Mouse (Mus musculus) midbrain, embryonic 10.5 days (tissue): ENCODE measurements around the gene Arpc5. TPM values are rescaled to one million over a fixed set of nuclear protein-coding genes. Genes with fewer than 3 reads are reported as not detected.

Experiments used
- DNase-seq: peaks from one replicate; pipeline ENCODE4 v3.0.0-alpha.2; 2017; ENCODE audit warnings: low spot score
- H3K27ac ChIP-seq: fragments of 300-500 bp; sonication (generic); replicated peaks from 2 replicates; pipeline ENCODE4 v1.5.1; 2016; ENCODE audit warnings: mild to moderate bottlenecking
- H3K27me3 ChIP-seq: fragments of 300-500 bp; sonication (generic); 2 replicates; pipeline ENCODE4 v1.6.1; 2016; ENCODE audit warnings: low read depth, mild to moderate bottlenecking; ENCODE audit not compliant: poor library complexity, severe bottlenecking
- H3K36me3 ChIP-seq: fragments of 300-500 bp; sonication (generic); 2 replicates; pipeline ENCODE4 v1.6.1; 2016; ENCODE audit warnings: mild to moderate bottlenecking, moderate library complexity
- H3K4me1 ChIP-seq: fragments of 300-500 bp; sonication (generic); 2 replicates; pipeline ENCODE4 v1.6.1; 2016
- H3K4me3 ChIP-seq: fragments of 300-500 bp; sonication (generic); 2 replicates; pipeline ENCODE4 v1.5.1; 2016; ENCODE audit warnings: mild to moderate bottlenecking, moderate library complexity
- H3K9me3 ChIP-seq: fragments of 300-500 bp; sonication (generic); replicated peaks from 2 replicates; pipeline ENCODE4 v1.6.1; 2016; ENCODE audit warnings: mild to moderate bottlenecking
- WGBS: fragments of 180-500 bp; shearing (Covaris S2); methylation state at CpG from one replicate; pipeline ENCODE4 v1.1.7; 2016; 5-methylcytosine and 5-hydroxymethylcytosine counted together
- polyA plus RNA-seq: library from polyadenylated mRNA; unstranded; fragments of >200 nt; fragmentation: Nextera tagmentation; extraction: Ambion mirVana; gene quantifications from 2 replicates; pipeline ENCODE4 v1.2.1, GENCODE M21; 2016

The Arpc5 gene
- polyA plus RNA-seq, 1 experiment from 2014 or later: 207 TPM

DNA sequence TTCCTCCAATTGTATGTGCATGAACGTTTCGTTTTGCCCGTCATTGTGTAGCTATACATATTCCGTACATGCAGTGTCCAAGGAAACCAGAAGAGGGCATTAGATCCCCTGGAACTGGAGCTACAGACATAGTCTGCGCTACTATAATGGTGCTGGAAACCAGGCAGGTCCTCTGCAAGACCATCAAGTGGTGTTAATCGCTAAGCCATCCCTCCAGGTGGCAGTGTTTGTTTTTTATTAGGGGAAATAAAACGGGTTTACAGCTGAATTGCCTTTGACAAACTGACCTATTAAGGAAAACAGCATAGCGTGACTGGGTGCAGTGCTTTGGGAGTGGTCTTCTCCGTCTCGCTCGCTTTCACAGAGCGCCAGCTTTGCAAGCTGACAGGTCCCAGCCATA is 23.9 kb downstream of the Arpc5 start:
- no peaks in the 10 kb centered on the region for H3K36me3 ChIP-seq
- no peaks in the 10 kb centered on the region for H3K27me3 ChIP-seq
- no peak overlapping the region for H3K4me3 ChIP-seq
- H3K9me3 ChIP-seq: no peaks in the 10 kb centered on the region
- H3K4me1 ChIP-seq: peaks cover 51% of the 10 kb centered on the region
- DNase-seq: peak; percentile 32
- H3K27ac ChIP-seq: no peak overlapping the region
- WGBS: 36% methylated on average over 12 of the region's 12 CpGs

DNA sequence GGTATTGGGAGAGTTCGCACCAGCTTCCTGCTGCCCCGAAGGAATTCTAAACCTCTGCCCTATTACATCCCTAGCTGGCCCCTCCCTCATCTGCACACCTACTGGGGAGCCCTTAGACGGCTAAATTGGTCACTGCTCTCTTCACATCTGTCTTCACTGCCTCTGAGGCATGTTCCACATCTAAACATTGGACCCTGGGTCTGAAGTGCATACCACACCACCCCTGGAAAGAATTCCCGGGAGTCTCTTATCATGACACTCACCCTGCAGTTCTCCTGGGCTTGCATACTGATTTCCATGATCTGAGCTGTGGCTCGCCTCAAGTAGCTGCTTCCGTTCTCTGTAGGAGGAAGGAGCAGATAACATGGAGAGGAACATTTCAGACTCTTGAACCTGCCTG is 24.5 kb downstream of the Arpc5 start:
- WGBS: 27% methylated on average over 6 of the region's 6 CpGs
- no peak overlapping the region for H3K4me3 ChIP-seq
- H3K9me3 ChIP-seq: no peaks in the 10 kb centered on the region
- no peak for DNase-seq
- H3K27ac ChIP-seq: peak overlapping the region; percentile 14; the same call in 1 of the 2 replicates
- no peaks in the 10 kb centered on the region for H3K36me3 ChIP-seq
- peaks cover 51% of the 10 kb centered on the region for H3K4me1 ChIP-seq
- H3K27me3 ChIP-seq: no peaks in the 10 kb centered on the region

DNA sequence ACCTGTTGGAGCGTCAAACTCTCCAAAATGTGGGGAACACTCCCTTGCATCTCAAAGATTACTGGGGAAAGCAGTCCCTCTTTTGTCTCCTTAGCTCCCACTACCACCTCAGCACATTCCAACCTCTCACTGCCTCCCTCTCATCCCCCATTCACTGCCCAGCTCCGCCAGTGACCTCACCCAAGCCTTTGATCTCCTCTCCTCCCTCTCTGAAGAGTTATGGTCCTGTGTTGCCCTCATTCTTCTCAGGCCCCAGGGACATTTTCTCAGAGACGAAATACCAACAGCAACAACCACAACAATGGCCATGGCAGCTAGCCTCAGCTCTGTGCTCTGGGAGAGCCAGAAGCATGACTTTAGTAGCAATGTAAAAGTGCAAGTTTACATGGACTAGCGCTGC is 24.9 kb downstream of the Arpc5 start:
- 30% methylated on average over 4 of the region's 4 CpGs for WGBS
- no peaks in the 10 kb centered on the region for H3K36me3 ChIP-seq
- no peak overlapping the region for H3K27ac ChIP-seq
- no peaks in the 10 kb centered on the region for H3K9me3 ChIP-seq
- H3K27me3 ChIP-seq: no peaks in the 10 kb centered on the region
- H3K4me3 ChIP-seq: no peak overlapping the region
- H3K4me1 ChIP-seq: peaks cover 51% of the 10 kb centered on the region
- DNase-seq: no peak

DNA sequence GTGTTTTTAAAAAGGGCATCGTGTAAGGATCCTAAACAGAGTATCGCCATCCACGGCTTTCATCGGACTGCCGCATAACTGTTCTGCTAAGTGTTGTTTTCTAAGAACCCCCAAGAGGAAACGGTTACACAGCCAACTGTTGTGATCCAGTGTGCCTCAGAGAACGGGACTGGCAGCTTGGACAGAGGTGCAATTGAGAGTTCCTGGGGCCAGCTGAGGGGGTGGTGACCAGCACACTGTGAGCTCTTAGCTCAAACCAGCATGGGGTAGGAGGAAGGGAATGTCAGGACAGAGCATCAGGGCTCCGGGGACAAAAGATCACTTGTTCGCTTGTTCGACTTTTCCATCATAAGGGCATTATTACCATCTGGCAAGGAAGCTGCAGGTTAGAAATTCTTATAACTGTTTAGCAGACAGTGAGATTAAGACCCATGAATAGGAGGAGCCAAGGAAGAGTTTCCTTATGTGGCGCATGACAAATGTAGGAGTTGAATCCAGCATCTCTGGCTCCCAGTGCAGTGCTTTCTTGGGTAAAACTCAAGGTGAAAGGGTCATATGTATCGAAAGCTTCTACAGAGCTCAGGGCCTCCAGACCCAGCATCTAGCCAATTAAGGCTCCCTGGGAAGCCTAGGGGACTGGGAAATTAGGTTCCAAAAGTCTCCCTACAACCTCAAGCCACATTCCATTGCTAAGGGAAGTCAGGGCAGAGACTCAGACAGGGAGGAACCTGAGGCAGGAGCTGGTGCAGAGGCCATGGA is 26.6 kb downstream of the Arpc5 start:
- DNase-seq: no peak
- Histone ChIP-seq H3K27me3 (no peaks in the 10 kb centered on the region), H3K27ac (peak overlapping the region; percentile 64), H3K4me3 (no peak overlapping the region), H3K36me3 (no peaks in the 10 kb centered on the region), H3K4me1 (peaks cover 43% of the 10 kb centered on the region), H3K9me3 (no peaks in the 10 kb centered on the region)
- 25% methylated on average over 12 of the region's 12 CpGs for WGBS

DNA sequence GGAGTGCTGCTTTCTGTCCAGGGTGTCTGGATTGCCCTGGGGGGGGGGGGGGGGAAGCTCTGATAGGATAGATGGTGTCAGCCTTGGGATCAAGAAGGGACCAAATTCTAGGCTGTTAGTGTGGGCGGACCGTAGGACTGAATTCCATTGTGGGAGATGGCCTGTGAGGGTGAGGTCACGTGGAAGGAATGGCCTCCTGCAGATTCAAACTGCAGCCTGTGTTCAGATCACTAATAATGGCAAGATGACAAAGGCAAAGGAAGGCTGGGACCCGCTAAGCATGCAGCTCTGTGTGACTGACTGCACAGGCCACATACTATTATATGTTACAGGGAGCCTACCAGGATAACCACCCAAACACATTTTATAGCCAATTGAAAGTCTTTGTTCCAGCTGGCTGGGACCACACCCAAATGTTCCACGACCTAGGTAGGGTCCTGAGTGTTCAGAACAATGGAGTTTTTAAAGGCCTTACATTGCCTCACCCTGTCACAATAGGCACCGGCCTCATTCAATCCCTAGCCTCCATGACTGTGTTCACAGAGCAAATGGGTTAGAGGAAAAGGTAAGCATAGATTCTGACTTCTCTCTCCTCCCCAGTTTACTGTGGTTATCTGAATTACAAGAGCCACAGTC is 27.3 kb downstream of the Arpc5 start:
- peak overlapping the region; percentile 64 for H3K27ac ChIP-seq
- H3K36me3 ChIP-seq: no peaks in the 10 kb centered on the region
- WGBS: 23% methylated on average over 6 of the region's 6 CpGs
- H3K27me3 ChIP-seq: no peaks in the 10 kb centered on the region
- peak; percentile 45 for DNase-seq
- no peak overlapping the region for H3K4me3 ChIP-seq
- H3K9me3 ChIP-seq: no peaks in the 10 kb centered on the region
- H3K4me1 ChIP-seq: peaks cover 36% of the 10 kb centered on the region

DNA sequence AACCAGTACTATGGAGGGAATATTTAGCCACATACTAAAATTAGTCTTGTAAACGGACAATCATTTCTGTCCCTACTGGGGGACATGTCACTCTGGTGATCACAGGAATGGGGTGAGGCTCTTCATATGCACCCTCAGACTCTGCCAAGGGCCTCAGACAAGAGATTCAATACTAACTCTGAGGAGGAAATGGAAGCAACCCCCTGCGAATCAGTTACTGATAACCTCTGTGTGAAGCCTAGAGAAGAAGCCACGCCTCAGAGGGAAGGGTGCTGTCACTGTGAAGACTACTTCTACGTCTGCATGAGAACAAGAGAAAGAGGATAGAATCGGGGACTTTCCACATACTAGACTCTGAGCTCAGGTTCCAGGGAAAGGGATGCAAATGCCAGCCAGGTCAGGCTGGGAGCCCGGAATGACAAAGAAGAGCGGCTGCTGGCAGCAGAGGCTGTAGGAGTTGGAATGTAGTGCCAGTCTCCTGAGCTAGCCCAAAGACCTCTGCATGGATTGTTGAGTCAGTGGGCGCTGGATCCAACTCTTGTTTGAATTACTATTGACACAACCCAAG is 29.4 kb downstream of the Arpc5 start:
- Histone ChIP-seq H3K36me3 (no peaks in the 10 kb centered on the region), H3K4me1 (peaks cover 43% of the 10 kb centered on the region), H3K4me3 (no peak overlapping the region), H3K9me3 (no peaks in the 10 kb centered on the region), H3K27me3 (no peaks in the 10 kb centered on the region), H3K27ac (peak overlapping the region; percentile 19; the same call in 1 of the 2 replicates)
- DNase-seq: no peak
- 76% methylated on average over 8 of the region's 8 CpGs for WGBS

DNA sequence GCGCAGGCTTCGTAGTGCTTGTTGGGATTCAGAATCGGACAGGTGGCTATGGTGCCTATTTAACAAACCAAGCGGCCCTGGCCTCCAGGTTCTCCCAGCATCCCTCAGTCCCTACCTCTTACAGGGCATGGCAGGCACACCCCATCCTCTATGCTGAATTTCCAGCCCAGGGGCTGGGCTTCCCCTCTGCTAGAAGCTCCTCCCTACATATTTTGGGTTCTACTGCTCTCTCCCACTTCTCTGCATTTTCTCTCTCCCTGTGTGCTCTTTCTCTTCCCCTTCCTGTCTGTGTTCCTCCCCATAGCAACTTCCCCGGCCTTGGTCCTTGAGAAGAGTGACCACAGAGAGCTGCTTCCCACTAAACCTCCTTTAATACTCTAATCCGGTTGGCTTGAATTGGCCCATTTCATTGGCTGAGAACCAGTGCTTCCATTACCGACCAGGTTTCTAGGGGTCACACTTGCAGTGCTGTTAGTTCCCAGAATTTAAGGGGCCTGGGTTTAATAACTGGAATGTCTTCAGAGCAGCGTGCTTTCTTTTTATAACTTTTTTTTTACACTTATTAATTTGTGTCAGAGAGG is 30.4 kb downstream of the Arpc5 start:
- WGBS: 81% methylated on average over 8 of the region's 8 CpGs
- Histone ChIP-seq H3K4me1 (peaks cover 35% of the 10 kb centered on the region), H3K9me3 (no peaks in the 10 kb centered on the region), H3K36me3 (no peaks in the 10 kb centered on the region), H3K27ac (no peak overlapping the region), H3K4me3 (no peak overlapping the region), H3K27me3 (no peaks in the 10 kb centered on the region)
- no peak for DNase-seq

DNA sequence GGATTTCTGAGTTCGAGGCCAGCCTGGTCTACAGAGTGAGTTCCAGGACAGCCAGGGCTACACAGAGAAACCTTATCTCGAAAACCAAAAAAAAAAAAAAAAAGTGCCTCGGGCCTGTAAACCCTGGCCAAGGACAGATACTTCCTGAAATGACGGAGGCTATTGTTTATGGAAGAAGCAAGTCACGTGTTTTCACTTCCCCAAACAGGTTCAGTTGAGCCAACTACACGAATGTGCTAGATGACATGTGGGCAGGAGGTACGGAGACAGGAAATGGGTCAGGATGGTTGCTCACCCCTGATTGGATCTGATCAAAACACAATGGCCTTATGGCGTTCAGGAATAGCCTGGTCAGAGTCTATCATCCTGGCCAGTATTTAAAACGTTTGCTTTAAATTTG is 31.8 kb downstream of the Arpc5 start:
- no peaks in the 10 kb centered on the region for H3K9me3 ChIP-seq
- H3K27me3 ChIP-seq: no peaks in the 10 kb centered on the region
- no peak overlapping the region for H3K4me3 ChIP-seq
- peaks cover 24% of the 10 kb centered on the region for H3K4me1 ChIP-seq
- no peak overlapping the region for H3K27ac ChIP-seq
- DNase-seq: no peak
- no peaks in the 10 kb centered on the region for H3K36me3 ChIP-seq
- WGBS: 81% methylated on average over 9 of the region's 9 CpGs

DNA sequence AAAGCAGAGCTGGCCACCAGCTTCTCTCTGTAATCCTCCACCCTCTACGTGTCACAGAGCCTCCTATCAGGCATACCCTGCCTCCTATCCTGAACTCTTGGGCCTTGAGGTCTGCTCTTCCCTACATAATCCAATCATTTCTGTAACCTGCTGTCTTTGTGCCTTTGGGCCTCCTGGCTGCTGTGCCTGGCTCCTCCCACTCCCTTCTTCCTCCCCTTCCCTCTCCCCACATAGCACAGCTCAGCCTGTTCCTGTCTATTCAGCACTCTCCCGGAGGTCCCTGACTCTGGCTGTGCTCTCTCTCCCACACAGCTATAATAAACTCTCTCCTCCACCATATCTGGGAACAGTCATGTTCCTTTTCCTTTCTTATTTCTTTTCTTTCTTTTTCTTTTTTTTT is 33.6 kb downstream of the Arpc5 start, which contains the start of gene Ncf2:
TSS of gene Ncf2 (plus strand) at position 298 of the 400 bp plus-strand sequence.
- 9% methylated on average over 2 of the region's 2 CpGs for WGBS
- Histone ChIP-seq H3K4me3 (no peak within 1 kb of the TSS), H3K4me1 (peaks cover 14% of the 10 kb centered on the region; the same call in 1 of the 2 replicates), H3K27ac (no peak within 1 kb of the TSS), H3K36me3 (no peaks in the 10 kb centered on the region), H3K9me3 (no peaks in the 10 kb centered on the region), H3K27me3 (no peaks in the 10 kb centered on the region)
- no peak for DNase-seq

DNA sequence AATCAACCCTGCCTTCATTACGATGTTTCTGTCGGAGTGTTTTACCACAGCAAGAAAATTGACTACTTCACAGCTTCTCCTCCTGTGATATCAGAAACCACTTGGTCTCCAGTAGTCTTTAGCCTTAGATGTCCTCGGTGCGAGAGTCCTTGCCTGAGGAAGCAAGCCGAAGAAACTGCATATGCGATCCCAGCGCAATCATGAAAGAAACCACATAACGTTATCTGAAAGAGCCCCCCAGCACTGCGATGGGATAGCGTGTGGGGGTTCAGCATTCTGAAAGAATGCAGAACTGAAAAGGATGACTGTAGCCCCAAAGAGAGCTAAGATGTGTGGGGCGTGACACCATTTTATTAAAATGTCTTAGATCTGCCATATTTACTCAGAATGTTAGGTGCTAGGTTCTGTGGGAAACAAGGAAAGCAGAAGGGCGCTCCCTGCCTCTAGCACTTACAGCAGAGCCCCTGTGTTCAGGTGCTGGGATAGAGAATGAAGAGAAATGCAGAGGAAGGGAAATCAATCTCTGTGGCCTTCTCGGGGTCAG is 34.4 kb downstream of the Arpc5 start:
- Histone ChIP-seq H3K4me3 (no peak overlapping the region), H3K4me1 (peaks cover 14% of the 10 kb centered on the region; the same call in 1 of the 2 replicates), H3K27ac (no peak overlapping the region), H3K9me3 (no peaks in the 10 kb centered on the region), H3K36me3 (no peaks in the 10 kb centered on the region), H3K27me3 (no peaks in the 10 kb centered on the region)
- no peak for DNase-seq
- WGBS: 91% methylated on average over 13 of the region's 13 CpGs

DNA sequence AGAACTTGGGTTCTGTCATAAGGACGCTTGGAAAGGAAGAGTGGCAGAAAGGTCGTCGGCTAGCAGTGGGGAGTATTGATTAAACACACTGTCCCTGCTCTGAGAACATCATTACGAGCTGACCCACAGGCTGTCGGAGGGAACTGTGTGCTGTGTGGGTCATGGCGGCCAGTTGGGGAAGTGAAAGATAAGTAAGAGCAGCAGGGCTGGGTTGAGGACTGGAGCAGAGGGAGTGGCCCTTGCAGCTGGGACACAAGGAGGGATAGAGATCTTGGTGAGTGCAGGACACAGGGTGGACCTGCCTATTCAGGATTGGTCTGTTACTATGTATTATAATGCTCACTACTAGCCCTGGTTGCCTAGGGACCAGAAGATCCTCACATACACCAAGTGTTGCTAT is 38.6 kb downstream of the Arpc5 start:
- H3K4me3 ChIP-seq: no peak overlapping the region
- no peak overlapping the region for H3K27ac ChIP-seq
- 81% methylated on average over 6 of the region's 6 CpGs for WGBS
- no peaks in the 10 kb centered on the region for H3K9me3 ChIP-seq
- no peaks in the 10 kb centered on the region for H3K36me3 ChIP-seq
- H3K4me1 ChIP-seq: peaks cover 10% of the 10 kb centered on the region; the same call in 1 of the 2 replicates
- H3K27me3 ChIP-seq: no peaks in the 10 kb centered on the region
- DNase-seq: no peak

DNA sequence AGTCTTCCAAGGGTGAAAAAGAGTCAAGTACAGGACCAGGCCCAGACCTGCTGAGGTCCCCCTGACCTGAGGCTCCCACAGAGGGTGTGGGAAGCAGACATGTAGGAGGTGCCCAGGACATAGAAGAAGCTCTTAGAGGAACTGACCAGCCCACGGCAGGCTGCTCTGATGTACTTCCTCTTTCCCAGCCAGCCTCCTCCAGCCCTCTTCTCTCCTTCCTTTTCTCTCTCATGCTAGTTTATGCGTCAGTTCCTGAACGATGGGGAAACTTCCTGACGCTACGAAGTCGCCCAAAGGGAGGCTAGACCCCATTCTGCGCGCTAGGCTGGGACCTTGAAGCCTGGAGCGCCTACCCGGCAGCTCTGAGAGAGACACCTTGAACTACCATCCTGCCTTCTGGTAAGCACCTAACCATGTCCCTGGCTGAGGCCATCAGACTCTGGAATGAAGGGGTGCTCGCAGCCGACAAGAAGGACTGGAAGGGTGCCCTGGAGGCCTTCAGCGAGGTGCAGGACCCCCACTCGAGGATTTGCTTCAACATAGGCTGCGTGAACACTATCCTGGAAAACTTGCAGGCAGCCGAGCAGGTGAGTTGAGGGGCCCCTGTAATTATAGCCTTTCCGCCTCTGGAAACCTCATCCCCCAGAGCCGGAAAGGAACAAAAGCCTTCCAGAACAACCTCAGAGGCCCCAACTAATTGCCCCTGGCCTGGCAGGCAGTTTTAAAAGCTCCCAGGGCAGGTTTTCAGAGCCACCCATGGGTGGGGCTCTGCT is 41.5 kb downstream of the Arpc5 start:
- Histone ChIP-seq H3K27me3 (no peaks in the 10 kb centered on the region), H3K27ac (no peak overlapping the region; the same call in 1 of the 2 replicates), H3K9me3 (no peaks in the 10 kb centered on the region), H3K4me1 (peaks cover 21% of the 10 kb centered on the region), H3K36me3 (no peaks in the 10 kb centered on the region), H3K4me3 (no peak overlapping the region)
- 85% methylated on average over 18 of the region's 18 CpGs for WGBS
- no peak for DNase-seq
